Mouse (Mus musculus) midbrain, embryonic 10.5 days (tissue): Measurements from ENCODE around the gene Iqcf3. TPM values are rescaled to one million over a fixed set of nuclear protein-coding genes. Genes with fewer than 3 reads are reported as not detected.

ENCODE experiments used
- DNase-seq: peaks from one replicate; pipeline ENCODE4 v3.0.0-alpha.2; 2017; ENCODE audit warnings: low spot score
- H3K27ac ChIP-seq: fragments of 300-500 bp; sonication (generic); replicated peaks from 2 replicates; pipeline ENCODE4 v1.5.1; 2016; ENCODE audit warnings: mild to moderate bottlenecking
- H3K27me3 ChIP-seq: fragments of 300-500 bp; sonication (generic); 2 replicates; pipeline ENCODE4 v1.6.1; 2016; ENCODE audit warnings: low read depth, mild to moderate bottlenecking; ENCODE audit not compliant: poor library complexity, severe bottlenecking
- H3K36me3 ChIP-seq: fragments of 300-500 bp; sonication (generic); 2 replicates; pipeline ENCODE4 v1.6.1; 2016; ENCODE audit warnings: mild to moderate bottlenecking, moderate library complexity
- H3K4me1 ChIP-seq: fragments of 300-500 bp; sonication (generic); 2 replicates; pipeline ENCODE4 v1.6.1; 2016
- H3K4me3 ChIP-seq: fragments of 300-500 bp; sonication (generic); 2 replicates; pipeline ENCODE4 v1.5.1; 2016; ENCODE audit warnings: mild to moderate bottlenecking, moderate library complexity
- H3K9me3 ChIP-seq: fragments of 300-500 bp; sonication (generic); replicated peaks from 2 replicates; pipeline ENCODE4 v1.6.1; 2016; ENCODE audit warnings: mild to moderate bottlenecking
- WGBS: fragments of 180-500 bp; shearing (Covaris S2); methylation state at CpG from one replicate; pipeline ENCODE4 v1.1.7; 2016; 5-methylcytosine and 5-hydroxymethylcytosine counted together
- polyA plus RNA-seq: library from polyadenylated mRNA; unstranded; fragments of >200 nt; fragmentation: Nextera tagmentation; extraction: Ambion mirVana; gene quantifications from 2 replicates; pipeline ENCODE4 v1.2.1, GENCODE M21; 2016

Iqcf3 gene
- polyA plus RNA-seq, 1 experiment from 2014 or later, result not detected

DNA sequence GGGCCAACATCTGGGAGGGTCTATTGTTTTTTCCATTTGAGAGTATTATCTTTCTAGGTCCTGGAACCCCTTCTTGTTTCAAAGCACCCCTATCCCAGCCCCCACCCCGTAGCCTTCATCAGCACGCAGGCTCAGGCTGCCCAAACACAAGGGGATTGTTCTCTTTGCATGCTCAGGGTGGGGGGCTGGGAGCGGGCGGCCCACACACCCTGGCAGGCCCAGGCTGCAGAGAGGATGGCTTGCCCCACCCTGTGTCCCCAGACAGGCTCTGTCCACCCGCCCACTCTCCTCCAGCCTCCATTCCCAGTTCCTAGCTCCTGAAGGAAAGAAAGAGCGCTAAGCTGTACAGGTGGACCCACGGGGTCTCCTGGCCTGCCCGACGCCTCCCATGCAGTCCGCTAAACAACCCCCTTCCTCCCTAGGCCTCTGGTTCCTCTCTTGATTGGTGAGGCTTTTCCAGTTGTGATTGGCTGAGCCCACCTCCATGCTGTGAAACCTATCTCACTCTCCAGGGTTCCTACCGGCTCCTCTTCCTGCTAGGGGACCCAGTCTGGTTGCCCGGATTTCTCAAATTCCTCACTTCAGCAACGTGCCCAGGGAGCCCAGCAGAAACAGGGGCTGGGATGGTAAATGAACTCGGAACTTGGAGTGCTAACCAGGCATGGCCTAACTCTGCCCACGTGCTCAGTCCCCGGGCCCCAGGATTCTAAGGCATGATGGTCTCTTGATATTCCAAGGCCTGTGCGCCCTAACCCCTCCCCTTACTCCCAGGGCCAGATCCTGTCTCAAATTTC, 106.3 kb downstream of the Iqcf3 start:
- no peaks in the 10 kb centered on the region for H3K9me3 ChIP-seq
- peaks cover 43% of the 10 kb centered on the region for H3K36me3 ChIP-seq
- DNase-seq, result peak; percentile 80
- 2% methylated on average over 17 of the region's 17 CpGs for WGBS
- peaks cover 9% of the 10 kb centered on the region; the same call in 1 of the 2 replicates for H3K27me3 ChIP-seq
- H3K27ac ChIP-seq, result peak overlapping the region; percentile 99
- peaks cover 94% of the 10 kb centered on the region for H3K4me1 ChIP-seq
- peak overlapping the region; percentile 94 for H3K4me3 ChIP-seq

DNA sequence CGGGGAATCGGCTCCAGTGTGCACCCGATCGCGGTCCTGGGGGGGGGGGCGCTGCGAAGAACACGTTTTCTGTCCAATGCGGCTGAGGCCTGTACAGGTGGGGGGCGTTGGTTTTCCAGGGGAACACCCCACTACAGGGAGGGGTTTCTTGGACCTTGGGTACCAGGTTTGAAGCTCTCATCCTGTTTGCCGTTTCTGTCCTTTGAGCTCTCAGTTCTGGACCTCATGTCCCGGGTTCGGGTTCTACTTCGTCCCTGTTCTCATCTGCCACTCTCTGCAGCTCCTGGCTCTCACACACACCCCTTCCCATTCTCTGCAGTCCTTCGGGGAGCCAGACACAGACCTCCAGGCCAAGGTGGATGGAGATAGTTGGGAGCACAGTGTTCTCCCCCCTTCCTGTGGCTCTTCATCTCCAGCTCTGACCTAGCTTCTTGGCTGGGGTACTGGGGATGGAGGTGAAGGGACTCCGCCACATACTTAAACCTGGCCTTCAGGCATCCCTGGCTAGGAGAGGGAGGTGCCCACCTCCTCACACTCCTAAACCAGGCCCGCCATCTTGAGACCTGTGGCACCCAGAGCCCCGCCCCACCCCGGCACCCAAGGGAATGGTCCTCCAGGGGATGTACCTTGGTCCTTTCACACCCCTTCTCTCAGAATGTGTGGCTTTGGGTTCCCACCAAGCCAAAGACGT, 107.2 kb downstream of the Iqcf3 start:
- Histone ChIP-seq H3K27ac (peak overlapping the region; percentile 99), H3K27me3 (peaks cover 12% of the 10 kb centered on the region; the same call in 1 of the 2 replicates), H3K4me1 (peaks cover 94% of the 10 kb centered on the region), H3K4me3 (peak overlapping the region; percentile 94), H3K36me3 (peaks cover 34% of the 10 kb centered on the region), H3K9me3 (no peaks in the 10 kb centered on the region)
- under 1% methylated on average over 20 of the region's 20 CpGs for WGBS
- peak; percentile 64 for DNase-seq

DNA sequence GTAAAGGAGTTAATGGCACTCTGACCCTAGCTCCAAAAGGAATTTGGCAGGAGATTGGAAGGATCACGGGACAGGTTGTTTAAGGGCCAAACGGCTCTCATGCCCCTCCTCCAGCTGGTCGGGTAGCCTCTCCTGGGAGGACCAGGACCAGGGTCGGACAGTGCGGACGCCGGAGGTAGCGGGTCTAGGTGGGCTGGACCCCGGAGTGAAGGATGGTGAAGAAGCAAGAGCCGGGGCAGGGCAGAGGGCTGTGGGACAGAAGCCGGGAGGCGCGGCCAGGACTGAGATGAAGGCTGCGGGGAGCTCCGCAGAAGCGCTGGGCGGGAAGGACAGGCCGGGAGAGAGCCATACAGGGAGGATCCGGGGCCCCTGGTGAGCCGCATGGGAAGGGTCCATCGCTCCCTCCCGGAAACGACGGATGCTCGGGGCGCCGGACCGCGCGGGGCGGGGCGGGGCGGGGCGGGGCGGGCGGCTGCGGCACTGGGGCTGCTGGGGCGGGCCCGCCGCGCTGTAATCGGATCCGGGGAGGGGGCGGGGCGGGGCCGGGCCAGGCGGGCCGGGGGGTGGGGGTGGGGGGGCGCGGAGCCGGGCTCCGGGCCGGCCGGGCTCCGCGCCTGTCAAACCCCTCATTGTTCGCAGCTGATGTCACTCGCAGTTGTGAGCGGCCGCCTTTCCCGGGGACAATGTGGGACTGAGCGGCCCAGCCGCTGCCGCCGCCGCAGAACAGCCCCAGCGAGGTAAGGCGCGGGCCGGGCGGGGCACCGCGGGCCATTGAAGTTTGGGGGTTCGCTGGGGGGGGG, 108.0 kb downstream of the Iqcf3 start, which contains the start of gene Pcbp4:
Pcbp4 (plus strand) TSS at position 21 of the 800 bp plus-strand sequence.
- Histone ChIP-seq H3K9me3 (no peaks in the 10 kb centered on the region), H3K27me3 (peaks cover 12% of the 10 kb centered on the region; the same call in 1 of the 2 replicates), H3K4me1 (peaks cover 94% of the 10 kb centered on the region), H3K36me3 (peaks cover 27% of the 10 kb centered on the region), H3K4me3 (peak within 1 kb of the TSS; percentile 94), H3K27ac (peak within 1 kb of the TSS; percentile 99)
- peak; percentile 88 for DNase-seq
- 1% methylated on average over 57 of the region's 74 CpGs for WGBS

Other genes with a start within 250 kb of the Iqcf3 start
- 11.4 and 14.1 TPM in 2 replicates for gene Dusp7, start 193.0 kb downstream of the Iqcf3 start, polyA plus RNA-seq
- 872 and 1,015 TPM in 2 replicates for gene Rpl29, start 132.2 kb downstream of the Iqcf3 start, polyA plus RNA-seq
- gene Acy1, start 123.3 kb downstream of the Iqcf3 start, polyA plus RNA-seq, result 39.3 and 42.6 TPM in 2 replicates
- gene Abhd14b, start 114.2 kb downstream of the Iqcf3 start, polyA plus RNA-seq, result 5.2 TPM in 2 replicates
- 37.7 TPM in 2 replicates for gene Abhd14a, start 114.0 kb downstream of the Iqcf3 start, polyA plus RNA-seq
- 385 and 386 TPM in 2 replicates for gene Pcbp4, start 108.3 kb downstream of the Iqcf3 start, polyA plus RNA-seq
- gene Gpr62, start 95.7 kb downstream of the Iqcf3 start, polyA plus RNA-seq, result 0.11 and 0.15 TPM in 2 replicates
- 69.9 and 74.9 TPM in 2 replicates for gene Rrp9, start 85.7 kb downstream of the Iqcf3 start, polyA plus RNA-seq
- 1.9 and 2.7 TPM in 2 replicates for gene Parp3, start 84.7 kb downstream of the Iqcf3 start, polyA plus RNA-seq
- not detected in 2 replicates for gene Iqcf1, start 61.7 kb downstream of the Iqcf3 start, polyA plus RNA-seq
- gene Iqcf5, start 47.1 kb downstream of the Iqcf3 start, polyA plus RNA-seq, result 0.27 TPM in 1 of 2 replicates, not detected in the other
- gene Iqcf4, start 9.4 kb upstream of the Iqcf3 start, polyA plus RNA-seq, result not detected in 2 replicates
- gene Iqcf6, start 65.0 kb upstream of the Iqcf3 start, polyA plus RNA-seq, result not detected in 2 replicates
- gene Grm2, start 94.5 kb upstream of the Iqcf3 start, polyA plus RNA-seq, result 11.8 and 18.9 TPM in 2 replicates
- gene Tex264, start 124.3 kb upstream of the Iqcf3 start, polyA plus RNA-seq, result 26.4 and 30.2 TPM in 2 replicates
- gene Rad54l2, start 227.6 kb upstream of the Iqcf3 start, polyA plus RNA-seq, result 8.0 and 9.0 TPM in 2 replicates